Mouse (Mus musculus): ENCODE data around the gene Slc43a3.
"Not testable (repeated sequence)": the region's sequence is repeated elsewhere in the genome, so short reads cannot be mapped to it uniquely, and the experiment has no call there.

GRCm38 (mm10) chr2:84896686-84897085 is 39.7 kb upstream of the Slc43a3 start:
- not testable (repeated sequence) for TF ChIP-seq HCFC1 (IDR thresholded peaks at IDR 0.05; ENCODE audit: borderline replicate concordance, insufficient read depth, low read length); MAFK (IDR thresholded peaks at IDR 0.05; ENCODE audit: insufficient read depth, low read depth, low read length); ZNF384 (IDR thresholded peaks at IDR 0.05; ENCODE audit: low read depth, low read length)

Data from ES-E14 (cell line).